Mouse (Mus musculus): ENCODE measurements at regions not wholly inside any gene's neighbourhood (a gene's known extent, or its start where the extent isn't known, plus 50 kb on each side); places are given as distances from the start of the nearest gene placed in this dataset.

GRCm38 (mm10) chr3:144137483-144137882 is 67.5 kb downstream of the Lmo4 start:
- no peak for DNase-seq

DNA sequence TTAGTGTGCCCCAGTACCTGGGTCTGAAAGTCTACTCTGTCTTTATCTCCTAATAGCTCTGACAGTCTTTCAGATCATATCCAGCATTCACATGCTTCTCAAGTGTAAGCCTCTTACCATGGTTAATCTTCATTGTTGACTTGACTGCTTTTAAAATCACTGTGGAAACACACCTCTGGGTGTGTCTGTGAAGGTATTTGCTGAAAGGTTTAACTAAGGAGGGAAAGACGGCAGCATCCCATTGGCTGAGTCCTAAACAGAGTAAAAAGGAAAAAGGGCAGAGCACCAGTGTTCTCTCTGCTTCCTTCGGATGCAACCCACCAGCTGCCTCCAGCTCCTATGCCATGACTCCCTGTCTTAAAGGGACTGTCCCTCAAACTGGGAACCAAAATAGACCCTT is 68.6 kb downstream of the Lmo4 start:
- DNase-seq, result no peak

DNA sequence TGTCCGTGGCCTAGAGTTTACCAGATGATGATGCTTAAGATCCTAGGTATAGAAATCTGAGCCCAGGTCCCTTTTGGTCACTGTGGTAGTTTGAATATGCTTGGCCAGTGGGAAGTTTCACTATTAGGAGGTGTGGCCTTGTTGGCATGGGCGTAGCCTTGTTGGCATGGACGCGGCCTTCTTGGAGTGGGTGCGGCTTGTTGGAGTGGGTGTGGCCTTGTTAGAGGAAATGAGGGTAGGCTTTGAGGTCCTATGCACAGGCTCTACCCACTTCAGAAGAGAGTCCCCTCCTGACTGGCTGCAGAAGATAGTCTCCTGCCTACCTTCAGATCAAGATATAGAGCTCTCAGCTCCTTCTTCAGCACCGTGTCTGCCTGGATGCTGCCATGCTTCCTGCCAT is 69.4 kb downstream of the Lmo4 start:
- no peak for DNase-seq

GRCm38 (mm10) chr3:144128042-144128441 is 77.0 kb downstream of the Lmo4 start:
- no peak for DNase-seq

DNA sequence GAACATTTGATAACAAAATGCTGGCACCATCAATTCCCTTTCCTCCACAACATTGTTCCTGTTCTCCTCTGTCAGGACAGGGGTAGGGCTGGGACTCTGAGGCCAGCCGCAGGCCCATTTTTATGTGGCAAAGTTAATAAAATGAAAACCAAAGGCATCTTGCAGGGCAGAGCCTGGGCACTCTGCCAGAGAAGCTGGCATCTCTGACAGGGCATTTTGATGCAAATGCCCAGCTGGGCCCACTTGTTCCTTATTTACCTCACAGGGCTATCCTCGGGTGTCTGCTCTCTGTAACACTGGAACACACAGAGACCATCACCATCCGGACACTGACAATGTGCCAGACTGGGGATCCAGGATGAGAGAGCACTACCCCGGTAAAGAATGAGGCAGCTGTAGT is 80.7 kb downstream of the Lmo4 start:
- no peak for DNase-seq

DNA sequence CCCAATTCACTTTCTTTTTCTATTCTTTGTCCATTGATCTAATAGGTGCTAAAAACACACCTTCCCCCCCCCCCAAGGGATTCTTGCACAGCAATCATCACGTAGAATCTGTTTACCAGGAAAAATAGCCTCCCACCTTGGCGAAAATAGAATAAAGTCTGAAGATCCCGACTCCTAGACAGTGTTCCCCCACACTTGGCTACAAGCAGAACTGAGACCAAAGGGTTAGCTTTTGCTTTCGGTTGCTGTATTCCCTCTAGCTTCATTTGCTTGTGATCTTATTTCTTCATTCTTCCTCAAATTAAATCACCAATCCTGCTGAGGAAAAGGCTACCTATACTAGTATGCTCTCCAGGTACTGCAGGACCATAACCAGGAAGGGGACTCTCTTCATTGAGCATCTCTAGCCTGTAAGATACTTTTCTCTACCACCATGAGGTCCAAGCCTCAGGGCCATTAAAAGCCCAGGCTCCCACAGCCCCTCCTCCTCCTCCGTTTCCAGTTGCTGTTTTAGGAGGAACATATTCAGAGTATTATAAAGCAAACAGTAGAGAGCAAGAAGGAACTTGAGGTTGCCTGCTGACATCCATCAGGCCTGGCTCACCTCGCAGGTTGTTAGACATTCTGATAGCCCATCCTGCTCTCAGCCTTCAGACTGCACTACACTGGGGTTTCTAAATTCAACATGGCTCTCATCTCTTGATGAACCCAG is 81.5 kb downstream of the Lmo4 start:
- DNase-seq, result no peak

GRCm38 (mm10) chr3:144119076-144119475 is 85.9 kb downstream of the Lmo4 start:
- DNase-seq, result no peak

- DNase-seq, result no peak
Observed at GRCm38 (mm10) chr3:144113672-144114645, 91.1 kb downstream of the Lmo4 start.

- peak; percentile 31 for DNase-seq
Observed at GRCm38 (mm10) chr3:144110331-144111080, 94.5 kb downstream of the Lmo4 start.

DNA sequence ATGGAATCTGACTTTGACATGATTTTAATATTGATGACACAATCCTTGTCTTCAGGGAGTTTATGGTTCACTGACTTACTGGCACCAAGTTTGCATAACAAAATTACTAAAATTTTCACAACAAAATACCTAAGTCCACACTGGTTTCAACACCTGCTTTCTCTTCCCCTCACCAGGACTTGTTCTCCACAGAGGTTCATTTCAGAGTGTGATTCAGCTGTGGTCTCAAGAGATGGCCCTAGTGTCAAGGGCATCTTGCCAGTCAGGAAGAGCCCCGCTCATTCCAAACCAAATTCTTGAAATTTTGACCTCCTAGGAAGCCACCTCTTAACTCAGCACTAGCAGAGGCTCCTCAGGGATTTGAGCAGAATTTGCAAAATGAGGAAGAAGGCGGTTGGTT is 95.3 kb downstream of the Lmo4 start:
- no peak for DNase-seq

DNA sequence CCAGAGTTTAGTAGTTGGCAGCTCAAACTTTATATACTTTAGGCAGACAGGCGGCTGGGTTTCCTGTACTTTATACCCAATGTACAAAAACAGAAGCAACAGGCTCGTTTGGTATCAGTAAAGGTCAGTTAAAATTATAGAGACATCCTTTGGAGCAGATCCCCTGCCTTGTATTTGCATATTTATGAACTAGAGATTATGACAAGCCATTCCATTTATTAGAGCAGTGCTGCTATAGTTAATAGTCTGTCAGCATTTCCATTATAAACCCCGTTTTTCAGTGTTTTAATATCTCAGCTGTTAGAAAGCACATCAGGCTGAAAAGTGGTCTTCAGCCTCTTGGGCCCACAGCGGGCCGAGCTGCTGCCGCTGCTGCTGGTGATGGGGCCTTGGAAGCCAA is 96.7 kb downstream of the Lmo4 start:
- DNase-seq, result no peak

DNA sequence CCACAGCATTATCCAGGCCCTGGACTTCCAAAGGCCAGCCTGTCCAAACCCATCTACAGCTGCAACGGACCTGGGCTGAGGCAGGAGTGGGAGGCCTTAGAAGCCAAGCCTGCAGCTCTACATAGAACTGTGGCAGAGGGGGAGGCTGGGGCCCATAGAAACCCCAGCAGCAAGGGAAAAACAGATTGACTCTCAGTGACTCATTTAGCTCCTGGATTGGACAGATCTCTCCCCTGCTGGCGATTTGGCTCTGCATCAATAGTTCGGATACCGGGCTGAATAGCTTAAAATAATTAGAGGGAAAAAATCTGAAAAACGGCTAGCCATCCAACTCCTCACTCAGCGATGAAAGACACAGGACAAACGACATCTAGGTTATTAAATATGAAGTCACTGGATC is 97.4 kb downstream of the Lmo4 start:
- DNase-seq, result no peak

- DNase-seq, result no peak
Observed at GRCm38 (mm10) chr3:144104366-144104765, 100.7 kb downstream of the Lmo4 start.

- no peak for DNase-seq
Observed at GRCm38 (mm10) chr3:144099444-144099843, 105.6 kb downstream of the Lmo4 start.

DNA sequence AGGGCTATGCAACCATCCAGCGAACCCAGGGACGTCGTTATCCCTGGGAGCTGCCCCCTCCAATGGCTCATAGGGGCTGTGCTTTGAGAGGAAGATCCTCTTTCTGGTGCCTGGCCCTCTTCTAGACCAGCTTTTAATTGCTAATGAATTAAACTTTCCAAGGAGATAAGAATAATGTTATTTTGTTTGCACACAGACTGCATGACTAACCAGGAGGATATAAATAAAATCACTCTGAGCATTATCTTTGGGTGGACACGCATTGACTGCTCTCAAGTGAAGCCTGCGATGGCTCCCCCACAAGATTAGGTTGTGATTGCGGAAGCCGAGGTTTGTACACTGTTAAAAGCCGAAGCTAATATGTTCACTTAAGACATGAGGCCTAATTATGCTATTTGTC is 106.3 kb downstream of the Lmo4 start:
- no peak for DNase-seq

GRCm38 (mm10) chr3:144091231-144091630 is 113.8 kb downstream of the Lmo4 start:
- DNase-seq, result no peak

GRCm38 (mm10) chr3:144089790-144090256 is 115.2 kb downstream of the Lmo4 start:
- DNase-seq, result no peak

DNA sequence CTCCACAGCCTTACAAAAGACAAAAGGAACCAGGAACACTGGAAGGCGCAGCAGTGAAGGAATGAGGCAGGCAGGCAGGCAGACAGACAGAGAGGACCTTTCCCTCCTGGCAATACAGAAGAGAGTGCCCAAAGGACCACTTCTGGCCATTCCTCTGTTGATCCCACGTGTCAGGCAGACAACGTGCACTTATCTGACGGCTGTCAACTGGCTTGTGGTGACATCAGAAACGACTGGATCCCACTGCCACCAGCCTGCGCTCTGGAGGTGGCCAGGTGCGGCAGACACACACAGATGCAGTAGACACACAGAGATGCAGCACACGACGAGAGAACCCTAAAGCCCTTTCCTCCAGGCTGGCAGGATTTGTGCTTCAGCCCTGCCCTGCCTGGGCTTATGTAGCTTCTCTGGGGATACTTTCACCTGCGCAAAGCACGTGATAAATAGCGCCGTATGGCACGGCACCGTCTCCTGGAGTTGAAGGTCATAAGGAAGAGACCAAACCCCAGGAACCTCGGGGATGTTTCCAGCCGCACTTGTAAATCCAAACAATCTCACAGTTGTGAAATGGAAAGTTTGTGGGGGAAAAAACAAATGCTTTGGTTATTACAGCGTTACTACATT is 116.6 kb downstream of the Lmo4 start:
- no peak for DNase-seq

- DNase-seq, result no peak
Observed at GRCm38 (mm10) chr3:144087771-144088170, 117.2 kb downstream of the Lmo4 start.

DNA sequence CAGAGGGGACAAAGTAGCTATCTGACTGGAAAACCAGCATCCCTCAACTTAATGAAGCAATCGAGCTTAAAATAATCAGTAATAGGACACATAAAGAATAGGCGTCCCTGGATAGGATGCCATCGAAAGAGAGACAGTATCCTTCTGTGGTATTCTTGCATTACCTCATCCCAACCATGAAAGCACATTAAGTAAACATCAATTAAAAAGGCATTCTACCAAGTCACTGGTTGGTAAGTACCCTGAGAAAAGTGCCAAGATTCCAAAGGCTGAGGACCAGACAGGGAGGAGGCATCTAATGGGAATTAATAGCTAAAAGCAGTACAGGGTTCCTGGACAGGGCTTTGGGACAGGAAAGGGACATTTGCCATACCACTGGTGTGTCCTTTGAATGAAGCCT is 118.8 kb downstream of the Lmo4 start:
- no peak for DNase-seq

DNA sequence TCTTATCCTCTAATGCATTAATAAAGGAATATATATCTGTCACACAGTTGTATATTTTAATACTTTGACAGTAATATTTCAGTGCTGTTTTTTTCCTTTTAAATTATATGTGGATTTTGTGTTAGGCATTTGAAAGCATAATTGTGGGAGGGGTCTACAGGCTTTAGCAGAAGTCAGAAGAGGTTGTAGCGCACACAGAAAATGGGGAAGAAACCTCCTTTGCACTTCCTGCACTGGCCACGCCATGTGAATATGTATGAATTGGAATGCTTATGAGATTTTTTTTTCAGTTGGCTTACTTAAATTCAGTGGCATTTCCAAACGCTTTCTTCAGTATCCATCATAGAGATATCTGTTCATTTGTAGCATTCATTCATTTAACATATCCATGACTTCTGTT is 125.1 kb downstream of the Lmo4 start:
- no peak for DNase-seq

DNA sequence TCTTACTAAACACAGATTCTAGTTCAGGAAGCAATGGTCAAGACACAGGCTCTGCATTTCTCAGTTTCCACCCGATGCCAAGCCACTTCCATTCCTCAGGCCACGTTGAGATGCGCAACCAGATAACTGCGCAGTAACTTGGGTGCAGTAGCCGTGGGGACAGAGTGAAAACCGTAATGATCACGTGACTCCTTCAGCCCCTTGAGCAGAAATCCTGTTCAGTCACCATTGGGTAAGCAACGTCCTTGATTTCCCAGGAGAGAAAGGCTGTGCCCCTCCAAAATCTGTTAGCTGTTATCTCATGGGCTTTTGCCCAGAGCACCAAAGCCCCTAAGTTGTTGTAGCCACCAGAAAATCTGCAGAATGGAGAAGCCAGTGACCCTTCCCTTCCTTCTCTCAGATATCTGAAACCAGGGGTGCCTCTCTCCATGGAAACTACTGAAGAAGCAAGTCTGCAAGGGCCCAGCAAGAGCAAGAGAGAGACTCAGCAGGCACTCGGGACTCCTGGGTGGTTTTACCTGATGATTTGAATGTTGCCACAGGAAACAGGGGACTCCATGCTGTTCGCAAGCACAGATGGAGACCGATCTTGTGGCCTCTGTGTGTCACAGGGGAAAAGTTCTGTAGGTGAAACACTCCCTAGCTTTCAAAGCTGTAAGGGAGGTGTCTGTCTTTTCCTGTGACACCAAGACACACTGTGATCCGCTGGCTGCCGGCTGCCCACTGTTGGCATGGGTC is 126.7 kb downstream of the Lmo4 start:
- no peak for DNase-seq
